Comparison of ENCODE assay signal across 21 mouse cellular contexts in genomic region chr4:96772966-96773566, GRCm38 (mm10). TPM values are rescaled to one million over a fixed set of nuclear protein-coding genes. Genes with fewer than 3 reads are reported as not detected.
DNase-seq lines count a peak whose midpoint lies in the region; ATAC-seq and TF ChIP-seq lines count a peak whose summit lies in the region.
"Had no signal": no experiment of that assay in that cellular context is flagged by ENCODE, and none has a peak within 500 bp of the region (broad histone marks: within the 10 kb centered on the region; RNA-seq: fewer than 3 reads in every experiment).

No protein-coding gene starts in this region.

- H3K36me3 ChIP-seq in forebrain, postnatal 0 days (ENCODE audit: insufficient read depth) = no peaks in the 10 kb centered on the region
- no peaks in the 10 kb centered on the region for H3K36me3 ChIP-seq in forebrain, embryonic 10.5 days (replicated peaks)
- H3K36me3 ChIP-seq: hindbrain, embryonic 10.5 days had no signal

- H3K27ac ChIP-seq in forebrain, postnatal 0 days (ENCODE audit: low read depth, low read length) = no peak overlapping the region
- no peak overlapping the region for H3K27ac ChIP-seq in forebrain, embryonic 10.5 days
- H3K27ac ChIP-seq: hindbrain, embryonic 10.5 days had no signal

- TF ChIP-seq CTCF in forebrain, postnatal 0 days (IDR thresholded peaks at IDR 0.05; ENCODE audit: low read depth) = no peak

- no peak for DNase-seq in forebrain, postnatal 0 days
- DNase-seq in forebrain, embryonic 10.5 days (ENCODE audit: extremely low spot score, low spot score) = no peak
- peak; percentile 63 for DNase-seq in Muller cell, postnatal 12 days (ENCODE audit: inconsistent ontology term)
- DNase-seq in cerebellum, adult 11 months = peak; percentile 39
- peak; percentile 71 to 79 for DNase-seq in cerebellum, postnatal 36 days
- DNase-seq in testis, postnatal 10 days (ENCODE audit: low spot score) = no peak
- DNase-seq in kidney, postnatal 36 days = no peak
- no peak for DNase-seq in embryo, embryonic 10.5 days (ENCODE audit: low spot score)
- DNase-seq: kidney, adult 11 months; kidney, postnatal 4 days; liver; right cerebral cortex, postnatal 4 days had no signal

- H3K9ac ChIP-seq in forebrain, postnatal 0 days = no peak overlapping the region

- H3K4me3 ChIP-seq in forebrain, postnatal 0 days (ENCODE audit: low read depth, low read length) = no peak overlapping the region
- no peak overlapping the region for H3K4me3 ChIP-seq in forebrain, embryonic 10.5 days
- H3K4me3 ChIP-seq: hindbrain, embryonic 10.5 days; myocyte had no signal

- peak; percentile 27; the same call in 1 of the 2 replicates for ATAC-seq in forebrain, postnatal 0 days

- H3K4me2 ChIP-seq in forebrain, postnatal 0 days (ENCODE audit: low read depth) = no peak overlapping the region
- H3K4me2 ChIP-seq: heart, embryonic 11.5 days had no signal

- no peaks in the 10 kb centered on the region for H3K4me1 ChIP-seq in forebrain, postnatal 0 days (ENCODE audit: insufficient read depth)
- H3K4me1 ChIP-seq in forebrain, embryonic 10.5 days = no peaks in the 10 kb centered on the region
- H3K4me1 ChIP-seq: hindbrain, embryonic 10.5 days had no signal

- 60% methylated on average over 3 of the region's 3 CpGs for WGBS in forebrain, postnatal 0 days
- WGBS in forebrain, embryonic 10.5 days = 76% methylated on average over 3 of the region's 3 CpGs

- H3K27me3 ChIP-seq in forebrain, postnatal 0 days (ENCODE audit: insufficient read depth, low read length) = no peaks in the 10 kb centered on the region
- H3K27me3 ChIP-seq in forebrain, embryonic 10.5 days (ENCODE audit: poor library complexity, severe bottlenecking) = no peaks in the 10 kb centered on the region

- no peaks in the 10 kb centered on the region for H3K9me3 ChIP-seq in forebrain, postnatal 0 days (ENCODE audit: low read length)
- H3K9me3 ChIP-seq in forebrain, embryonic 10.5 days = no peaks in the 10 kb centered on the region
- H3K9me3 ChIP-seq: hindbrain, embryonic 10.5 days had no signal

RNA-seq across cellular contexts. Expression of gene Gm12695, which starts 11.9 kb away (rescaled TPM):
- not detected in 2 replicates for total RNA-seq in forebrain, postnatal 0 days (2014; rRNA removed)
- 0.07 TPM in 1 of 2 replicates, not detected in the other for polyA plus RNA-seq in forebrain, postnatal 0 days (2015; fragmentation: Nextera tagmentation; extraction: Ambion mirVana)
- polyA plus RNA-seq in forebrain, embryonic 10.5 days (2016; fragmentation: Nextera tagmentation; extraction: Ambion mirVana) = not detected in 2 replicates
- total RNA-seq: ES-E14; left cerebral cortex, adult 8-10 months; megakaryocyte-erythroid progenitor cell, adult 5-6 weeks had no signal
- polyA plus RNA-seq: C2C12; cortical plate, adult 2 months; heart, embryonic 11.5 days; hindbrain, embryonic 10.5 days; myocyte; stomach, embryonic 14.5 days had no signal

Comparison
In these comparisons a context has a peak if more than half of its experiments do, and no peak if none do; other contexts are left out.
1. DNase-seq: peak in Muller cell, postnatal 12 days (single experiment), cerebellum, adult 11 months (single experiment) and cerebellum, postnatal 36 days (2 of 2); none in forebrain, postnatal 0 days (single experiment), forebrain, embryonic 10.5 days (single experiment), testis, postnatal 10 days (single experiment), kidney, postnatal 36 days (0 of 2) and embryo, embryonic 10.5 days (single experiment).